Mouse (Mus musculus) induced T-regulatory cell, adult 2 months (primary cell): ENCODE data around the gene Galnt3.

Experiments
- DNase-seq: peaks from one replicate; pipeline ENCODE4 v3.0.0-alpha.2; 2012; ENCODE audit warnings: low read depth

Gene Galnt3

DNA sequence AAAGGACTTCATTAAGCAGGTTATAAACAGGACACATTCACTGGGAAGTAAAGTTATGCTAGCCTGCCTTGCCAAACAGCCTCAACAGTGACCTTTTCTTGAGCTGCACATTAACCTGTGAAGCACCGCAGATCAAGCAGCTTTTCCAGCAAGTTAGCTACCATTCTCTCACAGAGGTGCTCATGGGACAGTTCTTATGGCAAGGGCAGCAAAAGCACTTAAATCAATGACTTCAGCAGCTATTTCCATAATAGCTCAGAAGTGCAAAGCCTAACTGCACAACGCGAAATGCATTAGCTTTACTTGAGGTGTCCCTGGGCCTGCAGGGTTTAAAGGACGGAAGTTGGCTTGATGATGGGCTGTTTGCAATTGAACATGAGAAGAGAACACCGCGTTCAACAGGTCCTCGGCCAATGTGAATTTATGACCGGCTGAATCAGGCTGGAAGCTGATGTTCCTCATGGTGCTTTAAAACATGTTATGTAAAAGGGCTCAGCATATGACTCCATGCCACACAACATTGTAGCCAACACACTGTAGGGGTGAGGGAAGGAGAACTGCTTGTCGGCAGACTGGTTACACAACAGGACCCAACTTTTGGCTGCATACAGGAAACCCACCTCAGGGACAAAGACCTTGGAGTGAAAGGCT, 16.8 kb downstream of the Galnt3 start:
- DNase-seq: no peak

DNA sequence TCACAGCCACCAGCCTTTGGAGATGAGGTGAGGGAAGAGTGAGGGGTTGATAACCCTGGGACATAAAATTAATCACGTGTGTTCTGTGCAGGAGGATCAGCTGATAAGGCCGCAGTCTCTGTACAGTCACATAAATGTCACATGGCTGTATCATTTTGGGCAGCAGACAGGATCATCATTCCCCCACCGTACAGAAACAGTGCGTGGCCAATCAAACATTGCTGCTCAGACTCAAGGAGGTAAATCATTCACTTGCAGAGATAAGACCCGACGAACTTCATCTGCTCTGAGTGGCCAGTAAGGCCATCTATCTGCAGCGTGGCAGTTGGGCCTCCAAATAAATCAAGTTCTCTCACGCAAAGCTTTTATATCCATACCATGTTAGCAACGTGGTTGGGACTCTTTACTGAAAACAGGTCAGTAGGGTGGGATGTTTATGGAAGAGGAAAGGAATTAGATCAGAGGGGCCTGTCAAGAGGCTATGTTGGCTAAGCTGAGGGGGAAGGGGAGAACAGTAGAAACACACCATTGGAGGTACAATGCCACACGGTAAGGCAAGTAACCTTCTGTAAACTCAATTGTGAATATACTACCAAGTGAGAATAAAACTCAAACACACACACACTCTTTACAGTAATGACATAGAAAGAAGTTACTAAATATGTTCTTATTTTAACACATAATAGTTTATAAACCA, 20.9 kb downstream of the Galnt3 start:
- DNase-seq: no peak

DNA sequence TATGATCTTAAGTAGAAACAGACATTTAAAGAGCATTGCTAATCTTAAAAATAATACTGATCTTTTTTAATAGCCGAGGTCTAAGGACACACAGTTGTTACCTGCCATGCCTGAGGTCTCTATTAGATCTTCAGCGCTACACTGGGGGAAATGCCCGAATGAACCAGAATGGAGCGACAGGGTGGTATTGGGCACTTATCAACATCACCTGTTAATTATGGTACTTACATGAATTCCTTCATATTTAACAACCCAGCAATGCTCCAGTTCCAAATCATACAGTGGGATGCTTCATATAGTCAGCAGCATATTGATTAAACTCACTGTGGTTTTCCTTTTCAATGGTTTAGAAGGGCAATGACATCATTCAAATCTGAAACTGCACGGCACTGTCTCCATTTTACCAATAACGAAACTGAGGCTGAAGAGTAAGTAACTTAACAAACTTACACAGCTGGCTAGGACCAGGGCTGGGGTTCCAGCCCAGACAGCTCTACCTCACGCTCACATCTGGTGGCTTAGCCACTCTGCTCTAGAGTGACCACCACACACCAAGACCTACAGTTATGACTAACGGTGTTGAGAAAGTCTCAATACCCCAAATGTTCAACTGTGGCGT, 23.0 kb downstream of the Galnt3 start:
- peak; percentile 31 for DNase-seq

DNA sequence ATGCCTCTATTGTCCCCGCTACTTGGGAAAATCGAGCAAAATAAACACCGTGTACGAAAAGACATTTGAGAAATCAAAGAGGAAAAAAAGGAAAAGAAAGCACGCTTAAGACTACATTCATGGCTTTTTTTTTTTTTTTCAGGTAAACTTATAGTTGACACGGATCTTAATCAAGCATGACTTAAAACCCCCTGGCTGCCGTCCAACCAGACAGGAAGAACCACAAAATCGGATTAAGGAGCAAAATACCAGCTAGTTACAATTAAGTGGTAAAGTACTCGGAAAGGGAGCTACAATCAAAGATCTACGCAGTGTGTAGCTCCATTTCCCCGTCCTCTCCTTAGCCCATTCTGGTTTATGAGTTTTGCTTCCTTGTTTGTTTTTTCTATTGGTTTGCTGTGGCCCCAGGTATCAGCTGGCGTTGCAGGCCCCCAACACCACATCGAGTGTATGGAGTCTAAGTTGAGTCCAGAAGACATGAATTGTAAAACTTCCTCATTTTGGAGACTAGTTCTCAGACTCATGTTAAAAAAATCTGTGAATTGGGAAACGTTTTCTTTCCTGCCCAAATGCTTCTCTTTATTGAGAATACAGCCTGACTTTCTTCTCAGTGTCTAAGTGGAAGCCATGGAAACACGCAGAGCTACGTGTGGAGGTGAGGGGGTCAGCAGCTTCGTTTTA, 24.0 kb downstream of the Galnt3 start:
- DNase-seq: no peak

DNA sequence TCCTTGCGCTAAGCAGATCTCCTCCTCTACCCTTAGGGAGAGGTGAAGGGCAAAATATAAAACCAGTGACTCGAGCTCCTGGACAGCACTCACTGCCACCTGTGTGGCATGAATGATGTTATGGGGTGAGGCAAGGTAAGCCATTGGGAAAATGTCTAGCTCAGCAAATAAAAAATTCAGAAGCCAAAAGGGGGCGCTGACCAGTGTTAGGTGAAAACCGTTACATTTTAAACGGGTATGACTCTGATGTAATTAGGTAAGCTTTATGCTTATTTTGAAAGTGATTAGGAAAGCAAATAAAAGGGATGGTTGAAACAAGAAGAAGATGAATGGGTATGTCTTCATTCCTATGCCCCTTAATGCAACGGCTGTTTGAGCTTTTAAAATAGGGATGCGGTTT, 24.6 kb downstream of the Galnt3 start:
- DNase-seq: no peak

DNA sequence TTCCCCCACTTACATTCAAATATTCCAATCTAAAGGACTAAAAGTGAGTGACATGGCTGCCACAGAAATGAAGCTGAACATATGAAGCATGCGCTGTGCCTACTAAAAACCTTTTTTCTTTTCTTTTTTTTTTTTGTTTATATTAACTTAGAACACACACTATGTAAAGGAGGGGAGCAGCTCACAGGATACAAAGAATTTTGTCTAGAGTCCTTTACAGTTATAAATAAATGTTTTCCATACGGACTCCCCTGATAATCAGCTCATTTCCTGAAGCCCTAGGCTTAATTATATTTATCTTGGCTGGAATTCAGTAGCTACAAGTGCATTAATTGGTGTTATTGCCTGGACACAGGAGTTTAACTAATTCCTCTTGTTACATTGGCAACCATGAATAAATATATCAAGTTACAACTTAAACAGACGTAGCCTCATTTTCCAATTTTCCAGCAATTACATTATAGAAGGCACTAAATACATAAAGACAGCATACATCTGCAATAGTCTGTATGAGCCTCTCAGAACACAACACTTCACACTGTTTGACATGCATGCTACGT, 30.1 kb downstream of the Galnt3 start:
- no peak for DNase-seq

DNA sequence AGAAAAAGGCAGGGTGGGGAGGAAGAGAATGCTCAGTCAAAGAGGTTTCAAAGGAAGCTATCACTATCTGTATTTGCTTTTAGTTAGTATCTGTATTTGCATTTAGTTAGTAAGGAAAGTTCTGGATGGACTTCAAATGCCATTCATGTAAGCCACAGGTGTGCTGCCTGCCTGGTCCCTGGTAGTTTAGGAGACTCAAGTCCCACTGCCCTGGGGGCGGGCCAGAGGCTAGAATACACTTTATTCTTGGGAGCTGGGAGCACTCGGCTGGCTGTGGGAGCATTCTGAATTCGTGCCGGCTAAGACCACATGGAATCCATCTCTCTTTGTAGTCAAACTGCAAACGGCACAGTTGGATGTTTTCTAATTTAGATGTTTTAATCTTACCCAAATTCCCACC, 33.5 kb downstream of the Galnt3 start:
- DNase-seq: no peak

DNA sequence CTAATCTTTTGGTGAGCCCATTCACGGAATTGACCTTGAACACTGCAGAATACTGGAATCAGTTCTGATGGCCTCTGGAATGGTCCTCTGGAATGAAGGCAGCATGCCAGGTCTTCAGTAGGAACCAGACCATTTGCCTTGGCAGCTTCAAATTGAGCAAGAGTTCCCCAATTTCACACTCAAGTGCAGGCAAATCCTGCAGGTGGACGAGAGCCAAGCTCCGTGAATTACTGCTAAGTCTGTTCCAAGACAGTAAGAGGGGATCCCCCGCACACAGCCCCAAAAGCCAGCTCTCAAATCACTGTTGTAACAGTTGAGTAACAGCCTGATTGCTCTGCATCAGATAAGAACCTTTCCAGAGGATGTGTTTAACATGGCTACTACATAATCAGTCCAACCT, 42.9 kb downstream of the Galnt3 start:
- no peak for DNase-seq

DNA sequence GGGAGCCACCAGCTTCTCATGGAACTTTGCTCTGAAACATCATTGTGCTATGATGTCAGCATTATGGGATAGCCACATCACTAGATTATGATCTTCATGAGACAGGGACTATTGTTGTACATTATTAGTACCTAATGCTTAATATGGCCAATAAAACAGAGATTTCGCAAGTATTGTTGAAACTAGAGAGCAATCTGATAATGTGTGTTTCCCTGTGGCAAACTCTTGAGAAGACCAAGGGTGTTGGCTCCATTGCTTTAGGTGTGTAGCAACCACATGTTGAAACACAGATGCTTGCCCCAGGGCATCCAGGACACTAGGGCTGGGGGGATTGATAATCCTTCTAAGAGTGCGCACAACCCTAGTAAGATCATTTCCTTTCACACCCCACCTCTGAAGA, 44.1 kb downstream of the Galnt3 start:
- DNase-seq: no peak

DNA sequence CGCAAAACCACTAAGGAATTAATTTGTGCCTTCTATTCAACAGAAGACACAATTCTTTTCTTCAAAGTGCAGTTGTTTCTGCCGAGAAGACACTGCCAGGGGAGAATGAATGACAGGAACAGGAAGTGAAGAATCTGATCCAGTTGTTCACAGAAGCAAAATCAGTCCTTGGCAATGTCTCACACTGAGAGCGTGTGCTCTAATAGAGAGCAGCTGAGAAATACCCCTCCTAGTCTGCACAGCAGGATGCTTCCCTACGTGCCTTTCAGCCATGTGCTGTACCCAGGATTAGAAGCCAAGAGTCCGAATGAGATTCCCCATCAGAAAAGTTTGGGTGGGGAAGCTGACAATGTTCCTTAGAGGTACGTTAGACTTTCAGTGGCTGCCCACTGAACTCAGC, 55.3 kb downstream of the Galnt3 start:
- no peak for DNase-seq

DNA sequence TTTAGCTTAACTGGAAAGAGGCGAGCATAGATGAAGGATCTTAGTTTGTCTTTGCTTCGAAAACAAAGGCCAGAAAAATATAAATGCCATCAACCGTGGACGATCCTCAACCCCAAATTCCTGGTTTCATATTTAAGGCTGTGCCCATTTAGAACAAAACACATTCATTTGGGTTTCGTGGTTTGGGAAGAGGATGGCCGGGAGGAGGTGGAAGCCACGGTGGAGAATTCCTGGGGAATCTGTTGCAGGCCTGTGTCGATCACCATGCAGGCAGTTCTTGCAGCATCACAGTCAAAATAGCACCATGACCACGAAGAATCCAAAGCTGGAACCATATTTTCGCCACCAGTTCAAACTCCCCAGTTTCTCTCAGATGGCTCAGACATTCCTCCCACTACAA, 61.5 kb downstream of the Galnt3 start:
- DNase-seq: no peak

DNA sequence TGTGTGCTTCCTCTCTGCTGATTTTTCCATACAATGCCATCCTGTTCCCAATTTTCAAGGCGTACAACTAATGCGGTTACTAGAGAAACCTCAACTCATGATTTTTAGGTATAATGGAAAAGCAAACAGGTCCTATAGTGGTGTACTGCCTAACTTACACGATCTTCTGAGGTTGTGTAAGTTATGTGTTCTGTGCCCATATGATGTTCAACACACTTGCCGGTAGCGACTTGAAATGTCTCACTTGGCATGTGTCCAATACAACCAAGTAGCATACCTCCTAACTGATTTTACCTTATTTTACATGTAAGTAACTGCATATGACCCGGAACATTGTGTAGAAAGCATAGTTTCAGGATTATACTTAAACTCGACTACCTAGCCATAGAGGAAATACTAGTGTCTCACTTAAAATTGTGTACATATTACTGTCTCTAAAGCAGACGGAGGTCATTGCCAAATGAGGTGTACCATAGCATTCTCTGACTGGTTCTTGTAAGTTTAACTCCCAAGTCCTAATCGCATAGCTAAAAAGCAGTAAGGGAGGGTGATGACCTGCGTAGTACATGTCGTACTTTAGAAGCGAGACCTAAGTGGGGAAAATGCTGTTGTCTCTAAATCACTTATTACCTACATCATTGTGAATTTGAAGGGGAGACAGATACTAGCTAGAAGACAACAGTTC, 80.2 kb downstream of the Galnt3 start:
- DNase-seq: peak; percentile 5

DNA sequence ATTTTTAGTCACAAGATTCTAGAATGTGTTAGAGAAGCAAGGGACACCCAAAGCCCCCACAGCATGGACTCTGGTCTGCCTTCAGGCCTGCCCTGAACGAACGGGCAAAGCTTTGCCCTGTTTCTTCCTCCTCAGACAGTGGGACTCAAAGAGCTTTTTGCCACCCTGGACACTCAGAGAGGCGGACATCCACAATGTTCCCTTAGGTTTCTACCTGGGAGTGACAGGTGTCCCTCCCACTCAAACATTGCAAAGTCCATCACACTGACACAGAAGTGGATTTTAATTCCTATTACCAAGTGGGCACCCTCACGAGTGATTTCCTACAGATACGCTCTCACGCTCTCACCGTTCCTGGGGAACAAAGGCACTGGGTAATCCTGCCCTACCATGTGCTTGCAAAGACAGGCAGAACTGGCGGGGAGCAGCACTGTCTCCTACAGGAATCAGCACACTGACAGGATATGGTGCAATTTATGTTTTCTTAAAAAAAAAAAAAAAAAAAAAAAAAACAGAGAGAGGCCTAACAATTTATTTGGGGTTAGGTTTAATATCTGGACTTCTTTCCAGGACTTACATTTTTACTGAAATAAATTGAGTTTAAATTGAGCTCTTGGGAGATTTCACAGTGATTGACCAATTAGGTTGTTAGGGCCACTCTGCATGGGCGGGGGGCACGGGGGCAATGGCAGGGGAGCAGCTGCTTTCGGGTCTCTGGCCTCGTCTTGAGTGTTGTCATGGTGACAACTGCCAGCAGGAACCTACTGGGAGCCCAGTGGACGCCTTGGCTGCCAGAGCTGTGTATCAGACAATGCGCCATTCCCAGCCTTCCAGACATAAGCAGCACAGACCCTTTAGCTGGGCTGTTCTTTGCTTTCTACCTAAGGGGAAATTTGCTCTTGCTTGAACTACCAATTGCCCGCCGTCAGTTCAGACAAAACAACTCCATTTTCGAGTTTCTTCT, 81.1 kb downstream of the Galnt3 start:
- DNase-seq: no peak

DNA sequence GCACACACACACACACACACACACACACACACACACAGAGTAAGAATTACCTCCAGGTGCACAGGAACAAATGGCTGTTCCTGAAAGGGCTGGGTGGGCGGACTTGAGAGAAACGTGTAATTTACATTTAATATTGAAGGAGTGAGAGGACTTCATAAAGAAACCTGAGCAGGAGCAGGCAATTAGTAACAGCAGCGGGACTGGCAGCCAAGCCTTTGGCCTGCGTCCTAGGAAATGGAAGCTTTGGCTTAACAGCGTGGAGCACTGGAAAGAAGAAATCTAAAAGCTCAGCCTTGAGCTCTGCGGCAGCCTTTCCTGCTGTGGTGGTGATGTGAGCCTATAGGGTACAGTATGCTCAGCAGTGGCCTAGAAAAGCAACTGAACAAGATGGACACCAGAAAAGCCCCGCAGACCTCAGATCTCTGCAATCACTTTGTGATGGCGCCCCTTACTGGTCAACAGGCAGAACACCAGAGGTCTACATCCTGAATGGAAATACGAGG, 82.8 kb downstream of the Galnt3 start:
- no peak for DNase-seq

DNA sequence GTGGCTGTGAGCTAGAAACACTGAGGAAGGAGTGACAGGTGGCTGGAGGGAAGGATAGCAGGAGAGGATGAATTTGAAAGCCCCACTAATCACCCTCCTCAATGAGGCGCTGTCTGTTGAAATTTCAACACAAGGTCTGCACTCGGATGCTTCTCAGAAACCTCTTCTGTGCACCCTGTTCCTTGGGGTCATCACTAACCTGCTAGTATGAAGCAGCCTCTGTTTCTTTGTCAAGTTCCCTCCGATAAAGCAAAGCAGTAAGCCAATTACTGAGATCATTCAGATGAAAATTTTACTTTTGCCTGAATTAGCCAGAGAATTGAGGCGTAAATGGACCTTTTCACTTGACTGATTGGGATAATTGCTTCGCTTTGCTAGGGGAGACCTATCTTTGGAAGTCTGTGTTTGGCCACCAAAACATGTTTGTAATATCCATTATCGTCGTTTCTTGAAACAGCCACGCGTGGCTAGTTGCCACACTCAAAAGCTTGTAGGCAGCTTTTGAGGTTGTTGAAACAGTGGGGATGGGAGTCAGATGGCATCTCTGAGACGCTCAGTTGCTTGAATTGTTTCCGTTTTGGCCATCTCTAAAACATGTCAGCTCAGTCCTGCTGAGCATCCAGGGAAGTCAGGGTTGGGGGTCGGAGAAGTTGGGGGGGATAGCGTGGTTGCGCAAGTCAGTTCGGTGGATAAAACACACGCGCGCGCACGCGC, 83.4 kb downstream of the Galnt3 start:
- DNase-seq: no peak

DNA sequence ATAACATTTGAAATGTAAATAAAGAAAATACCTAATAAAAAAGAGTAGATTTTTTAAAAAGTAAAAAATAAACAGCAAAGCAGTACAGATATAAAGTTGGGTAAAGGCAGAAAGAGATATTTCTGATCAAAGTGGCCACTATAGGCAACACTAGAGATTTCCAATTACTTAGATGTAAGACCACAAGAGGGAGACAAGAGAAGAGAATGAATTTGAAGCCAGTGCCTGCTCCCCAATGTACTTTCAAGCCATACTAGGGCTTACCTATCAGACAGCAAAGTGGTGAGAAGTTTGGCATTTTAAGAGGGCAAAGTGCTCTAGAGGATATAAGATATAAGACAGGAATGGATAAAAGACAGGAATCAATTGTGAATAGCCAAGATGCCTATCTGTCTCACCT, 84.2 kb downstream of the Galnt3 start:
- no peak for DNase-seq

DNA sequence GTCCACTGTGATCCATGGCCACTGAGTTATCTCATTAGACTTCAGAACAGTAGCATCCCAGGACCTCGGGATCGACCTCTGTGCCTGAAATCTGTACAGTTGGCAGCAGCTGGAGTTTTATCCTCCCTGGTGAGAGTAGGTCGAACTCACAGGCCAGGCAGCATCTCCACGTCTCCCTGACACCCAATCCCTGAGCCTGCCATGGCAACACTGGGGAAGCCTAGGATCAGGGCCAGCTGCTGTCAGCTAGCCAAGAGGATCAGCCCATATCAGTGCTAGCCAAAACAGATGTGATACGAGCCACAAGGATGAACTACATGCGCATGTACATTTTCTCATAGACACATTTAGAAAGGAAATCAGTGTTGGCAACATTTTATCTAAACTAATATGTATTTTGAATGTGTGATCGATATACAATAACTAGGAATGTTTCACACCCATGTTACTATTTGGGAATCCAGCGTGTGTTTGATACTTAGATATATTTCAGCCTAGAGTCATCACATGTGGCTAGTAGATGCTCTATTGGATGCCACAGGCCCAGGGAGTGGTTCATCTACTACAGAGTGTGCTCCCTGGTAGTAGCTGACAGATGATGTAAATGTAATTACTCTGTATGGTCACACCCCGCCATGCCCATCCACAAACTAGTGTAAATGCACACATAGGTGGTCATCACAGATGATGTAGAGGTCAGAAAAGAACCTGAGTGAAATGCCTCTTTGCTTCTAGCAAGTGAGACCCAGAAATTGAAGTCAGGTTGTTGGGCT, 89.7 kb downstream of the Galnt3 start:
- no peak for DNase-seq
